Mouse (Mus musculus) spleen, postnatal 10 days (tissue): Measurements from ENCODE around the gene Man1b1.
A peak's percentile ranks its signal among the peaks of the same experiment; 100 is the strongest.

Experiments
- DNase-seq, 2 experiments: peaks; one replicate each; pipeline ENCODE4 v3.0.0; 2021 to 2022; ENCODE audit warnings: low spot score in 2 of 2

The Man1b1 gene

DNA sequence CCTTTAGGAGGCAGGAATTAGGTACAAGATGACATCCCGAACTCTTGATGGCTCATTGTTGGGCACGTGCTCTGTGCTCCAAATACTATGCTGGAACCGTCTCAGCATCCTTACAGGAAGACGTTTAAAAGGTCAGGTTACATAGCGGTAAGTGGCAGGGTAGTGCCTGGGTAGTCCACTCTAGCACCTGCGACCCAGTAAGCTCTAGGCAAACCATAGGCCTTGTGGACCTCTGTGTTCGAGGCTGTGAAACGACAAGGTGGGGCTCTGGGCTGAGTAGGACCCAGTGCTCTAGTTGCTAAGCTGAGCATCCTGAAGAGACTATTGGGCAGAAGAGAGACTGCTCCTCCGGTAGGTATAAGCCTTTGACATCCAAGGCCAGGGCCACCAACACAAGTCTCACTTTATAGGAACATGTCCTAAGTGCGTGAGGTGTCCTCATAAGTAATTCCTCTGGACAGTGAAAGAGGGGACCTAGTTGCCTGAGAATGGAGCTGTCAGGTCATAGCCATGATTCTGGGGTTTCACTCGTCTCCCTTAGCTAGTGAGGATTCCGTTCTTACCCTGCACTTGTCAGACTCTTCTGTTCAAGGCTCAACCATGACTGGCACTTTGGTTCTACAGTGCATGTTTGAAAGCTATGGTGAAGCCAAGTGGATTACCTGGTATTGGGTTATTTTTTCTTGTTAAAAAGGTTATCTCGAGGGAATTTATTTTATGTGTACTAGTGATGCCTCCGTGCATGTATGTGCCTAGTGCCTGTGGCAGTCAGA lies 26.4 kb upstream of the Man1b1 start:
- no peak for DNase-seq

DNA sequence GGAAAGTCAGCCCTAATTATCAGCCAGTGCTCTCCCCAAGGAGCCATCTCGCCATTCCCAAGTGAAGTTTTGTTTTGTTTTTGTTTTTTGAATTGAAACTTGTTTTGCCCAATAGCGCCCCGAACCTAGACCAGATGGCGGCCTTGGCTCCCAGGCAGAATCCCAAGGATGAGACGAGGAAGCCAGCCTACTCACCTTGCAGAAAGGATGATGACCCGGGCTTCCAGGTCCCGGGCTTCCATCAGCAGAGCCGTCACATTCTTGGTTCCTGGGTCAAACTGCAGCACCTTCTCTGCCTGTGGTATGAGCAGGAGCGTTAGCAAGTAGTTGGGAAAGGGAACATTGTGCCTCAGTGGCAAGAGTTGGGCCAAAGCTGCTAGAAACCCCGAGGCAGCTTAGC lies 22.0 kb upstream of the Man1b1 start:
- no peak for DNase-seq

GRCm38 (mm10) chr2:25310969-25311368 lies 21.2 kb upstream of the Man1b1 start:
- DNase-seq, result no peak

GRCm38 (mm10) chr2:25311491-25311891 lies 20.6 kb upstream of the Man1b1 start:
- DNase-seq, result no peak

DNA sequence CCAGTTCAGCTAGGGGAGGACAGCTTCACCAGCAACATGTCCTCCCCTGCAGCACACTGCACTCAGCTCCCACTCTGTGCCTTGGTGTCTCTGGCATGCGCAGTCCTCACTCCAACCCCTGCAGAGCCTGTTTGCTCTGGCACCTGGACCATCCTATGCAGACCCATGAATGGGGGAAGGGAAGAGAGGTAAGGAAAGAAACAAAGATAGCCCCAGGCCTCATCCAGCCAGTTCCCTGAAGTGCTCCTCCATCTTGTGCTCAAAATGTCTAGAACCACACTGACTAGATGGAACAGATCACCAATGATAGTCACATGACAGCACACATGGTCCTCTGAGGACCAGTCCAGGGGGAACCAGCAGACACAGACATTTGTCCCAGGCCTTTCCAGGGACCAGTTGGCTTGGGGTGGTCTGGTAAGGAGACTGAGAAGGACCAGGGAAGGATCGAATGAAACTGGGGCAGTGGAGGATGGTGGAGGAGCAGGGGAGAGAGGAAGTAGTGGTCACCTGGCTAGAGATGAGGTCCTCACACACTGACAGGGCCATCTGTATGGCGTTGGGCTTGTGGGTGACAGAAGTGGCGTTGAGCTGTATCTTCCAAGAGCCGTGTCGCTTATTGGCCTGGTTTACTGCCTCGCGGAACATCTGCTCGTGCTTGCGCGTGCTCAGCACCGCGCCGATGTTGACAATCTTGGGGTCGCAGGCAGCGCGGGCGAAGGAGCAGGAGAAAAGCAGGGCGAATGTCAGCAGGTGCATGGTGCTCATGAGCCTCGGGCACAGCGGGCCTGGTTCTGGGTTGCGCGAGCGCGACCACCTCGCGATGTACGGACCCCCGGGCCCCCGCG lies 13.8 kb upstream of the Man1b1 start:
- DNase-seq, result no peak

DNA sequence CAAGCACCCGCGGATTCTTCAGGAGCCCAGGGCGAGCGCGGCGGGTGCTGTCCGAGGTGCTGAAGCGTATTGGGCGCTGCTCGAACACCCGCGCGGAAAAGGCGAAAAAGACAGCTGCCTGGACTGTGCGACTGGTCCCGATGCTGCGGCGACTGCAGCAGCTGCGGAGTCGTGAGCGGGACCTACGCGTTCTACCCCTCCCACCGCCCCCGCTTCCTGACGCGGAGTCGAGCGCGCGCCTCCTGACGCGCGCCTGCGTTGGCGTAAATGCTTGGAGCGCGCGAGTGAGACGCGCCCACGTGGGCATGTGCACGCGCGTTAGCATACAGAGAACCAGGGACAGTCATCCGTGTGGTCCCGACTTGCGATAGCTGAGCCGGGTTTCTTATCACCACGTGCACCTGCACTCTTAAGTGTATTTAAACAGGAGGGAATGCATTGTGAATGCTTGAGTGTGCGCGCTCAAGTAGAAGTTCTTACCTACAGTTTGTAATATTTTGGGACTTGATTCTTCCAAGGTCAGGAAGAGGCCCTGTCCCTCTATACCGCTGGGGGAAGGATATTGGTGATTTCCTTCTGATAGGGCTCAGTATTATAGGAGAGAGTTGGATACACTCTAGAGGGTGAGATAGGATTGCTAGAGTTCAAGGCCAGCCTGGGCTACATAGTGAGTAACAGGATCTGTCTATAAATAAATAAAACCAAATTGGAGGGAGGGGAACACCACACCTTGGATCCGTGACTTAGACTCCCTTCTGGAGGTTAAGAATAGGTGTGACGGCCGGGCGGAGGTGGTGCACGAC lies 13.0 kb upstream of the Man1b1 start, which contains the start of gene Grin1:
Gene Grin1, minus strand, starts transcription at position 217 of the 803 bp plus-strand sequence.
- DNase-seq, result peak; percentile 37 to 82

DNA sequence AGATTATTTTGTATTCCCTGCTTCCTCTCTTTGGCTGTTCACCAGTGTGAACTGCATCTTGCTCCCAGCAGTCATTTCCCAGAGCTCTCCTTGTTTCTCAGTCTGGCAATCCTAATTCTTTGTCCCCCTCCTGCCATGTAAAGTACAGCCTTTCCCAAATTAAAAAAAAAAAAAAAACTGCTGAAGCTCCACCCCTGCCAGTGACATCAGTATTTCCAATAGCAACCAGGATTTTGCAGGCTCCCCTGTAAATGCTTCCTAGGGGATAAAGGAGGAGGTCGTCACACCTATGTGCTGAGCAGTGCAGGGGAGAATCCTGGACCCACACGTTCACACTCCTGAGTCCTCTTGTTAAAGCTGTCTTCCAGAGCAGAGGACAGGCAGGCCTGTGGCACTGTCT lies 12.1 kb upstream of the Man1b1 start:
- DNase-seq, result no peak

DNA sequence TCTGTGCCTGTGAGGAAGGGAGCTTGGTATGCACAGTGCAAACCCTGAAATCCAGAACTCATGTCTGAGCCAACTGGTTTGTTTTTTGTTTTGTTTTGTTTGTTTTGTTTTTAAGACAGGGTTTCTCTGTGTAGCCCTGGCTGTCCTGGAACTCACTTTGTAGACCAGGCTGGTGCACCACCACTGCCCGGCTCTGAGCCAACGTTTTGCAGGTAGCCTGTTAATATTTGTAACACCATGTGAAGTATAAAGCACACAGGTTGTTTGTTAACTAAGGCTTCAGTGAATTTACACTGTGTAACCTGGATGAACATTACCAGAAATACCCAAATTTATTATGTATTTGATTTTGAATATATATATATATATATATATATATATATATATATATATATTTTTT lies 6.1 kb upstream of the Man1b1 start:
- no peak for DNase-seq

GRCm38 (mm10) chr2:25328440-25328839 lies 3.7 kb upstream of the Man1b1 start:
- peak in 1 of 2 experiments; percentile 46 for DNase-seq

DNA sequence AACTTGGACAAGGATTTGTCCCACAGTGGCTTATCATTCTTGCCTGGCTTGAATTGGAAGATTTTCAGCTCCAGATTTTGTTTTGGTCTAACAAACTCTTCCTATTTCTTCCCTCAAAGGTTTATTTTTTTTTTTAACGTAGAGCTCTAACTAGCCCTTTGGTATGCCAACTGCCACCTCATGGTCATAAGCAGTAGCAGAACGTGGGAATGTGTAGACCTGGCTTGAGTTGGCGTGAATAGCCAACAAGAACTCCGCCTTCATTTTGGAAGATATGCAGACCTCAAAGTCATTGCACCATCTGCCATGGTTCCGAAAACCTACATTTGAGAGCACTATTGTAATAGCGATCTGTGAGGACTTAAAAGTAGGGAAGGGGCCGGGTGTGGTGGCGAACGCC lies 668 bp upstream of the Man1b1 start:
- no peak for DNase-seq

- DNase-seq, result no peak
Measured at GRCm38 (mm10) chr2:25333569-25333968, 1.4 kb downstream of the Man1b1 start.

DNA sequence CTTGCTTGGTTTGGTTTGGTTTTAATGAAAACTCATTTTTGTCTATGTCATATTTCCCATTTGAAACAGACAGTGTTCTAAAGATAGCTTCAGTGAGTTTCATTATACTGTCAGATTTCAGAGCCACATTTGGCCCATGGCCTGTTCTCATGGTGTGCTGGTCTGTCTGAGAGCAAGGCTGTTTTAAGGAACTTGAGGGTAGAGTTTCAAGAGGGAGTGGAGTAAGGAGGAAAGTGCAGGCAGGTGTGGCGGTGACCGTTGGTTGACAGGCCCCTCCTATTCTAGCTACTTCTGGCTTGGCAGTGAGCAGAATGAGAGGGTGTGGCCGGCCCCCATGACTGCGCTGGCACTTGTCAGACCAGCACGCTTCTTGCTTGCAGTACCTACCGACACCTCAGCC lies 6.2 kb downstream of the Man1b1 start:
- no peak for DNase-seq

DNA sequence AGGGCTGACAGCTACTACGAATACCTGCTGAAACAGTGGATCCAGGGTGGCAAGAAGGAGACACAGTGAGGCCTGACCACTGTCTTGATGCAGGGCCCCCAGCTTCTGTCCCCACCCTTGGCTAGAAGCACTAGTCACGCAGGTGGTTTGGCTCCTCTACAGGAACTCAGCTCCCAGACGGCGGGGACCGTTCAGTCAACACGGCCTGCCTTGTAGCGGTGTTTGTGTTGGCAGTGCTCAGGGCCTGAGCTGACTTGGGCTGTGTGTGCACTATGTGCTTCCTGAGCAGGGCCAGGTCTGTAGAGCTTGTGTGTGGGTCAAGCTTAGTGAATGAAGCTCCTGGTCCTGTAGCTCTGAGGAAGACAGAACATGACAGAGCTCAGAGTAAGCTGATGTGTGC lies 16.0 kb downstream of the Man1b1 start:
- DNase-seq, result no peak

DNA sequence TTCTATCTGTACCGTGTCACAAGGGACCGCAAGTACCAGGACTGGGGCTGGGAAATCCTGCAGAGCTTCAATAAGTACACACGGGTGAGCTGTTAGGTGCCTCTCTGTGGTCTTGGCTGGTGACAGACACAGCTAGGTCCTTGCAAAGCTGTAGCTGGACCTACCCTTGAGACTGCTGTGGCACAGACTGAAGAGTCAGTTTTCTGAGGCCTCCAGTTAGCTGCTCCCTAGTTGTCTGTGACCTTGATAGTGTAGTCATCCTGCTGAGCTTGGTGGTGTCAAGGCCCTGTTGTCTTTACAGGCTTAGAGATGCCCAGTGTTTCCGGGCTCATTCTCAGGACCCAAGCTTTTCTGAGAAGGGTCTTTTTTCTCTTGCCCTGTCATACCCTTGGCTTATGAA lies 17.4 kb downstream of the Man1b1 start:
- no peak for DNase-seq

DNA sequence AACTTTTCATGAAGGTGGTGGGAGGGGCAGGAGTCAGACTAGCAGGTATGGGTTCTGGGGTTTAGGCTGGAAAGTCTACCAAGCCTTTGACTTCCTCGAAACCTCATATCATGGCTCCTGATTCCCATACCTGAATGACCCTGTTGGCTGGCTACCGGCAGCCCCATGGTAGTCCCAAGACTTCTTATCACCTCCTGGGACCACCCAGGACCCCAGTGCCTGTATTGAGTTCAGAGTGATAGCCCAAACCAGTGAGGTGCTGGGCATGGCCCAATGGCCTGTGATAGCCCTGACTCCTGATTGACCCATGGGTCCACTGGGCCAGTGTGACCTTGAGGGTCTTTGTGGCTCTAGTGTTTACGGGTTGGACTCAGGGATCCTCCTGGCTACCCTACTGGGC lies 18.6 kb downstream of the Man1b1 start:
- DNase-seq, result no peak

DNA sequence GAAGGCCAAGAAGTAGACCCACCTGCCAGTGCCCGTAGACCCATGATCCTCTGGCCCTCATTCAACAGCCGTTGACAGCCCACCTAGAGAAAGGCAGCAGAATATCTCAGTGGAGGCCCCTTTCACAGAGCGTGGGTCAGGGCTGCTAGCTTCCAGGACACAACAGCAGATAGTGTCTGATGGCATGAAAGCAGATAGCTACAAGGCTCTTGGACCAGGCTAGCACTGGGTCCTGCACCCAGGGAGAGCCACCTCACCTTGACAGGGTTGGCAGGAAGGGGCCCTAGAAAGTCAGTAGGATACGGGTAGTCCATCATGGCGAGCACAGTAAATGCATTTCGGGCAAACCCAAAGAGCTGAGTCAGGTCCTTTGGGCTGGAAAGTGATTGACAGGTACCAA lies 22.1 kb downstream of the Man1b1 start:
- DNase-seq, result no peak

DNA sequence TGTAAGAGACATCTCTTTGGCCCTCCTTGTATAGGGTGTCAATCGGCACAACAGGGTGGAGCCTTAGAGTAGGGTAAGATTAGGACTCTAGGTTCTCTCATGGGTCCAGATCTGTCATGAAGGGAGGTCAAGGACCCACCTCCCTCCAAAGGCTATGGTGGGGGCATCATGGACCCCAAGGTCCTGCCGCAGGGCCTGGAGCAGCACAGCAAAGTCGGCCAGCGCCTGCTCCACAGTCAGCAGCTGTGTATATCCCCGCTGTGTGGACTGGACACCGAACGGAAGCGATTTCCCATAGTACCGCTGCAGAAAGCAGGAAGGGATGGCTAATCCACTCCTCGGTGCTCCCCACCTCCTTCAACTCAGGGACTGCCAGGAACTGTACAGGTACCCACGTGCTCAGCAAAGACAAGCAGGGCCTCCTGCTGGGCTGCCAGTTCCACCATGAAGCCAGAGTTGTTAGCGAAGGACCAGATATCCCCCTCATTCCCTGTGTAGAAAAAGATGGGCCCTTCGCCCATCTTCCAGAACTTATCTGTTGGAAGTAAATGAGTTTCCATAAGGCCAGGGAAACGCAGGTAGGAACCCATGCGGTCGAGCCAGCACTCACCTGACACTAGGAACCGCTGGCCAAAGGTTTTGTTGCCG lies 23.4 kb downstream of the Man1b1 start:
- DNase-seq, result no peak

DNA sequence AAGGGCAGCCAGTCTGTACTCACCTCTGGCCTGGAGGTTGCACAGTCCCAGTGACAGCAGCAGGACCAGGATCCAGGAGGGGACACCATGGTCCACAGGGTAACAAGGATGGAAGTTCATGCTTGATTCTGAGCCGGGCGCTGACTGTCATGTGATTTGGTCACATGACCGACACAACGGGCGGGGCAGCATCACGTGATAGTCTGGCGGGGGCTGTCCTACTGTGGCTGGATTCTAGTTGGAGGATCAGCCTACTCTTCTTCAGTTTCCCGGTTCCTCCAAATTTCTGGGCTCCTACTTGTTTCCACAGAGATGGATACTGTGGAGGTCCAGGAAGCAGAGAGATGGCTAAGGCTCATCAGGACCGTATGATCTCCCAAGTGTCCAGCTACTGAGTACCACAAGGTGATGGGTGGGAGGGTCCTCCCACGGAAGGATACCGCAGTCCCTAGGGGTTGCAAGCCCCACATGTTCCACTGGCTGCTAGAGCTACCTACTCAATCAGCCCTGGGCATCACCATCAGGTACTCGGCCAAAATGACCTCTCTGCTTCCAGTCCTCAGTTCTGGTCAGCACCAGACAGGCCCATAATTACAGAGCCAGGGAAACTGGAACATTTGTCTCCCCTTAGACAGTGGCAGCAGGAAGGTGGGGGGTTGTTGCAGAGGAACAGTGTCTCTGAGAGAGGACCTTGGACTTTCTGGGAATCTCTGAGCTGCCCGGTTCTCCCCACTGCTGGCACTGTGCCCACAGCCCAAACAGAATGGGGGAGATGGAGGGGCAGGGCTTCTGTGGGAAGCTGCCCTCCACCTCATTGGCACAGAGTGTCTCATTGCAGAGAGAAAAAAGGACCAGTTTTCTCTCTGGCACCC lies 24.3 kb downstream of the Man1b1 start, which contains the start of gene Dpp7:
Gene Dpp7, minus strand, starts transcription at position 152 of the 872 bp plus-strand sequence.
- DNase-seq, result peak; percentile 64 to 89

DNA sequence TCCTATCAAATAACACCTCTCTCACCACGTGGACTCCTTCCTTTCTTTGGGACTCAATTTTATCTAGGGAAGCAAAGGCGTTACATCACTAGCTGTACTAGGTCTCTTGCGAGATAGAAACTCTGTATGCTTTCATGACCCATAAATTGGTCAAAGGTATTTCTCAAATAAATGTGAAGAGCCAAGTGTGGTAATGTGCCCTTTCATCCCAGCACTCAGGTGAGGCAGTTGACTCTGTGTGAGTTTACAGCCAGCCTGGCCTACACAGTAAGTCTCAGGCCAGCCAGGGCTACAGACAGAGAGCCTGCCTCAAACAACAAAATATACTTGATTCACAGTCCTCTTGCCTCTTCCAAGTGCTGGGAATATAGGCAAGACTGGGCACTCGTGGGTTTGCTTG lies 27.7 kb downstream of the Man1b1 start:
- no peak for DNase-seq

DNA sequence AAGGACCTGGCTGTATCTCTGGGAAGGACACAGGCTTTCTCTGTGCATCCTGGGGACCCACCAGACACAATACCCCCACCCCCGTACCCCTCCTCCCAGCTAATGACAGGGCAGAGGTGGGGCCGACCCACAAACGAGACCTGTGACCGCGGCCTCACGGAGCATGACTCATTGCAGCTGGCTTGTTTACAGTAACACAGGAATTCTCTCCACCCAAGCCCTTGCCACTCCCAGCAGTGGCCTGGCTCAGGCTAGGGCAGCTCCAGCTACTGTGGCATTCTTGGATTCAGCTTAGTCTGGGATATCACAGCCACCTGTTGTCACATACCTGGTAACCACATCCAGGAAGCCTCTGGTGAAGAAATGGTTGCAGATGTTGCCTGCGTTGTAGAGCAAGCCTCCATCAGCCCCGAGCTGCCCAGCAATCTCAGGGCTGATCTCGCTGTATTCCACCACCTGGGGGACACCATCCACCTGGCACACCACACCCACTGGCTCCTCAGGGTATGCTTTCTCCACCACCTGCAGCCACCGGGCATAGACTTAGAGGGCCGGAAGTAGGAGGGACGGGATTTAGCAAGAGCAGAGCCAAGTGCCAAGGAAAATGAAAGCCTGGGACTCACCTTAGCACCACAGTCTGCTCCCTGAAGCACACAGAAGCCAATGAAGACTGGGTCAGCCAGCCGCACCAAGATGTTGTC lies 31.5 kb downstream of the Man1b1 start:
- no peak for DNase-seq
